Mouse (Mus musculus): ENCODE data around the gene Sema4b. TPM values are rescaled to one million over a fixed set of nuclear protein-coding genes. Genes with fewer than 3 reads are reported as not detected.
A peak's percentile ranks its signal among the peaks of the same experiment; 100 is the strongest.

The Sema4b gene
- total and polyA plus RNA-seq, 3 experiments: 23.9 to 69.0 (median 26.5) TPM

- Histone ChIP-seq H3K4me1 (ENCODE audit: insufficient read depth, low read depth, low read length) (peaks cover 40% of the 10 kb centered on the region), H3K36me3 (replicated peaks) (no peaks in the 10 kb centered on the region), H3K4me3 (ENCODE audit: low read depth, low read length) (no peak overlapping the region), H3K9me3 (replicated peaks) (no peaks in the 10 kb centered on the region), H3K27me3 (ENCODE audit: insufficient read depth, low read length) (0 out of 2 replicates have a peak, but pooled peaks cover 4% of the 10 kb centered on the region)
- ATAC-seq (ENCODE audit: extremely low read depth, insufficient number of reproducible peaks, low FRiP score, poor library complexity, severe bottlenecking) (no peak), DNase-seq (ENCODE audit: low spot score) (no peak)
- TF ChIP-seq GATA1 (IDR thresholded peaks at IDR 0.05; ENCODE audit: borderline replicate concordance, low read length) (no peak), GATA2 (IDR thresholded peaks at IDR 0.05; ENCODE audit: borderline replicate concordance, low read depth, low read length) (no peak), POLR2AphosphoS5 (IDR thresholded peaks at IDR 0.05; ENCODE audit: insufficient replicate concordance, low read depth, low read length) (no peak), CTCF (IDR thresholded peaks at IDR 0.05; ENCODE audit: low read depth, low read length) (no peak), TAL1 (conservative IDR thresholded peaks at IDR 0.05; ENCODE audit: low read depth, low read length) (no peak)
Measured at GRCm38 (mm10) chr7:80255981-80256380, 69.3 kb downstream of the Sema4b start.

DNA sequence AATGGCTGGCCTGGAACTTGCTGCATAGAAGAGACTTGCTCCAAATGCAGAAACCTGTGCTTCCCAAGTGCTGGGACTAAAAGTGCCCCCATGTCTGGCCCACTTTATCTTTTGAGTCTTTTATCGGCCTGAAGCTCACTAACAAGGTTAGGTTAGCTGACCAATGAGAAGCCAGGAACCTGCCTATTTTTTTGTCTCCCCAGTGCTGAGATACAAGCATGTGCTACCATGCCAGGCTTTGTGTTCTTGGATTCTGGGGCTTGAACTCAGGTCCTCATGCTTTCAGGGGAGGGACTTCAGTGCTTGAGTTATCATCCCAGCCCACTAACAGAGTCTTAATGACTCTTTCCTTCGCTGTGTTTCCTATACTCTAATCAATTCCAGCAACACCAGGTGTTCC is 71.1 kb downstream of the Sema4b start:
- H3K9me3 ChIP-seq (replicated peaks): no peaks in the 10 kb centered on the region
- 0 out of 2 replicates have a peak, but pooled peaks cover 4% of the 10 kb centered on the region for H3K27me3 ChIP-seq (ENCODE audit: insufficient read depth, low read length)
- DNase-seq (ENCODE audit: low spot score): no peak
- peaks cover 3% of the 10 kb centered on the region for H3K36me3 ChIP-seq (replicated peaks)
- H3K4me3 ChIP-seq (ENCODE audit: low read depth, low read length): no peak overlapping the region
- peaks cover 37% of the 10 kb centered on the region for H3K4me1 ChIP-seq (ENCODE audit: insufficient read depth, low read depth, low read length)
- ATAC-seq (ENCODE audit: extremely low read depth, insufficient number of reproducible peaks, low FRiP score, poor library complexity, severe bottlenecking): no peak
- TF ChIP-seq POLR2AphosphoS5 (IDR thresholded peaks at IDR 0.05; ENCODE audit: insufficient replicate concordance, low read depth, low read length): no peak

DNA sequence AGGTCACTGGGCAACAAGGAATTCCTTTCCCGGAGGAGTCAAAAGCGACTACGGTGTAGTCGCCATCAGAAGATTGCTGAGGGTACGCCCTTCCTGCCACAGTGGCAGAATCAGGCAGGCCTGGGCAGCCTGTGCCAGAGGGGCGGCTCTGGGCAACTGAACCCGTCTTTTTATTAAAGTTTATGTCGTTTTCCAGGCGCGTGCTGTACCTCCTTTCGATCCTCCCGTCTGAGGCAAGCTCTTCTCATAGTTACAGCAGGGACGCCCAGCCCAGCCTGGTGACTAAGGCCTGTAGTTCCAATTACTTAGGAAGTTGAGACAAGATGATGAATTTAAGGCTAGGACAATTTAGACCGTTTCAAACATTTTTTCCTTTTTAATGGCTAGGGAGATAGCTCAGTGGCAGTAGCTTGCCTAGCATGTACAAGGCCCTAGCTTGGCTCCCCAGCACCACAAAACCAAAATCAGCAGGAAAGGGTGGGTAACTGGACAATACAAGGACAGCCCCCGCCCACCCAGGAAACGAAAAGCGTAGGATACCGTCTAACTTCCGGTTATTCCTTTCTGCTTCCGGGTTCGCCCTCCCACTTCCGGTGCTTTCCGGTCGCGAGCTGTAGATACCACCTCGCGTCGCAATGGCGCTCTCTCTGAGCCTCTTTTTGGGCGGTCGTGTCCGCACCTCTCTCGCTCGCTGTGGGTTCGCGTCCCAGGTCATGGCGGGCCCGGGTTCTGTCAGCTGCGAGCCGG is 74.2 kb downstream of the Sema4b start, which contains the start of gene Ngrn:
Gene Ngrn (plus strand): TSS at position 591 of the 747 bp plus-strand sequence.
- TF ChIP-seq GATA2 (IDR thresholded peaks at IDR 0.05; ENCODE audit: borderline replicate concordance, low read depth, low read length): no peak
- TF ChIP-seq CTCF (IDR thresholded peaks at IDR 0.05; ENCODE audit: low read depth, low read length): no peak
- no peak for TF ChIP-seq GATA1 (IDR thresholded peaks at IDR 0.05; ENCODE audit: borderline replicate concordance, low read length)
- TF ChIP-seq POLR2AphosphoS5 (IDR thresholded peaks at IDR 0.05; ENCODE audit: insufficient replicate concordance, low read depth, low read length): no peak
- TF ChIP-seq TAL1 (conservative IDR thresholded peaks at IDR 0.05; ENCODE audit: low read depth, low read length): no peak
- Histone ChIP-seq H3K4me3 (ENCODE audit: low read depth, low read length) (peak within 1 kb of the TSS; percentile 87), H3K27me3 (ENCODE audit: insufficient read depth, low read length) (no peaks in the 10 kb centered on the region), H3K36me3 (replicated peaks) (peaks cover 32% of the 10 kb centered on the region), H3K4me1 (ENCODE audit: insufficient read depth, low read depth, low read length) (peaks cover 35% of the 10 kb centered on the region), H3K9me3 (replicated peaks) (no peaks in the 10 kb centered on the region)
- ATAC-seq (ENCODE audit: extremely low read depth, insufficient number of reproducible peaks, low FRiP score, poor library complexity, severe bottlenecking): peak; percentile 88
- peak; percentile 83 for DNase-seq (ENCODE audit: low spot score)

- peak overlapping the region; percentile 87 for H3K4me3 ChIP-seq (ENCODE audit: low read depth, low read length)
- H3K4me1 ChIP-seq (ENCODE audit: insufficient read depth, low read depth, low read length): peaks cover 35% of the 10 kb centered on the region
- H3K27me3 ChIP-seq (ENCODE audit: insufficient read depth, low read length): no peaks in the 10 kb centered on the region
- no peaks in the 10 kb centered on the region for H3K9me3 ChIP-seq (replicated peaks)
- DNase-seq (ENCODE audit: low spot score) (peak; percentile 6), ATAC-seq (ENCODE audit: extremely low read depth, insufficient number of reproducible peaks, low FRiP score, poor library complexity, severe bottlenecking) (no peak)
- TF ChIP-seq POLR2AphosphoS5 (IDR thresholded peaks at IDR 0.05; ENCODE audit: insufficient replicate concordance, low read depth, low read length): no peak
- no peak for TF ChIP-seq CTCF (IDR thresholded peaks at IDR 0.05; ENCODE audit: low read depth, low read length)
- no peak for TF ChIP-seq TAL1 (conservative IDR thresholded peaks at IDR 0.05; ENCODE audit: low read depth, low read length)
- TF ChIP-seq GATA1 (IDR thresholded peaks at IDR 0.05; ENCODE audit: borderline replicate concordance, low read length): no peak
- no peak for TF ChIP-seq GATA2 (IDR thresholded peaks at IDR 0.05; ENCODE audit: borderline replicate concordance, low read depth, low read length)
- peaks cover 39% of the 10 kb centered on the region for H3K36me3 ChIP-seq (replicated peaks)
Measured at GRCm38 (mm10) chr7:80261372-80261990, 74.8 kb downstream of the Sema4b start.

DNA sequence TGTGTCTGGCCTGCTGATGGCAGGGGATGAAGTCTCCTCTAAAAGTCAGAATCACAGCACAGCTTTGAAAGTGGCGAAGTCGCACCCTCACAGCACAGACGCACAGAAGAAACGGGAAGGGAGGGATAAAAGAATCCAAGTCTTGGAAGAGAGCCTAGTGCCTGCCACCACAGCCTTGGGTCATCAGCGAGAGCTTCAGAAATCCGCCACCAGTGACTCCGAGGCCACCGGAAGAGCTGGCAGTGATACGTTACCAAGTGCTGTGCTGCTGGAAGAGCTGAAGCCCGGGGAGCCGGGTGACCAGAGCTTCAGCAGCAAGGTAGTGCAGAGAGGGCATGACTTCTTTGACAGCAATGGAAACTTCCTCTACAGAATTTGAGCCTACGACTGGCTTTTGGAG is 78.0 kb downstream of the Sema4b start:
- H3K36me3 ChIP-seq (replicated peaks): peaks cover 58% of the 10 kb centered on the region
- no peak overlapping the region for H3K4me3 ChIP-seq (ENCODE audit: low read depth, low read length)
- DNase-seq (ENCODE audit: low spot score): no peak
- no peaks in the 10 kb centered on the region for H3K9me3 ChIP-seq (replicated peaks)
- TF ChIP-seq CTCF (IDR thresholded peaks at IDR 0.05; ENCODE audit: low read depth, low read length): no peak
- TF ChIP-seq TAL1 (conservative IDR thresholded peaks at IDR 0.05; ENCODE audit: low read depth, low read length): no peak
- TF ChIP-seq GATA1 (IDR thresholded peaks at IDR 0.05; ENCODE audit: borderline replicate concordance, low read length): no peak
- TF ChIP-seq POLR2AphosphoS5 (IDR thresholded peaks at IDR 0.05; ENCODE audit: insufficient replicate concordance, low read depth, low read length): no peak
- TF ChIP-seq GATA2 (IDR thresholded peaks at IDR 0.05; ENCODE audit: borderline replicate concordance, low read depth, low read length): no peak
- no peaks in the 10 kb centered on the region for H3K27me3 ChIP-seq (ENCODE audit: insufficient read depth, low read length)
- H3K4me1 ChIP-seq (ENCODE audit: insufficient read depth, low read depth, low read length): peaks cover 46% of the 10 kb centered on the region
- no peak for ATAC-seq (ENCODE audit: extremely low read depth, insufficient number of reproducible peaks, low FRiP score, poor library complexity, severe bottlenecking)

DNA sequence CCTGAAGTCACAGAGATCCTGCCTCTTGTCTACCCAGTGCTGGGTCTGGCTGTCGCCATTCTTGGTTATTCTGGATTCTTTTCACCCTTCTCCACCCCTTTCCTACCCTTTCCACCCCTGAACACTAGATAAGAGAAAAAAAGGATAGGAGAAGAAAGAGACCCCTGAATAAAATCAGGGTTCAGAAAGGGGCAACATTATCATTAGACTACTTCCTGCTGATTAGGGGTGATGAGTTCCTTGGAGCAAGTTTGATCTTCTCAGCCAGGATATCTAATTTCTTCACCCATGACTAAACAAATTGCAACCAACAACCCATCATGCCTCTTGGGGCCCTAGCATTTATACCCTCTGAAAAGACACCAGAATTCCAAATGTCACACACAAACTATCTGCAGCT is 81.1 kb downstream of the Sema4b start:
- H3K36me3 ChIP-seq (replicated peaks): peaks cover 71% of the 10 kb centered on the region
- no peaks in the 10 kb centered on the region for H3K27me3 ChIP-seq (ENCODE audit: insufficient read depth, low read length)
- ATAC-seq (ENCODE audit: extremely low read depth, insufficient number of reproducible peaks, low FRiP score, poor library complexity, severe bottlenecking) (no peak), DNase-seq (ENCODE audit: low spot score) (no peak)
- H3K9me3 ChIP-seq (replicated peaks): no peaks in the 10 kb centered on the region
- H3K4me1 ChIP-seq (ENCODE audit: insufficient read depth, low read depth, low read length): peaks cover 50% of the 10 kb centered on the region
- H3K4me3 ChIP-seq (ENCODE audit: low read depth, low read length): no peak overlapping the region
- TF ChIP-seq TAL1 (conservative IDR thresholded peaks at IDR 0.05; ENCODE audit: low read depth, low read length) (no peak), GATA1 (IDR thresholded peaks at IDR 0.05; ENCODE audit: borderline replicate concordance, low read length) (no peak), CTCF (IDR thresholded peaks at IDR 0.05; ENCODE audit: low read depth, low read length) (no peak), GATA2 (IDR thresholded peaks at IDR 0.05; ENCODE audit: borderline replicate concordance, low read depth, low read length) (no peak)

Data from G1E (cell line).